Mouse (Mus musculus) heart, embryonic 11.5 days (tissue): ENCODE data around the gene Setmar. TPM values are rescaled to one million over a fixed set of nuclear protein-coding genes. Genes with fewer than 3 reads are reported as not detected.

Experiments
- polyA plus RNA-seq: library from polyadenylated mRNA; unstranded; fragments of >200 nt; fragmentation: Nextera tagmentation; extraction: Ambion mirVana; gene quantifications from 2 replicates; pipeline ENCODE4 v1.2.1, GENCODE M21; 2014

Setmar gene
- polyA plus RNA-seq, 1 experiment from 2014 or later: 6.6 TPM

Other genes with a start within 250 kb of the Setmar start
- 18.1 and 21.2 TPM in 2 replicates for gene Sumf1, start 120.5 kb downstream of the Setmar start, polyA plus RNA-seq
- 14.3 and 16.7 TPM in 2 replicates for gene Itpr1, start 148.1 kb downstream of the Setmar start, polyA plus RNA-seq